Mouse (Mus musculus) CH12.LX (cell line): ENCODE results near the gene Gemin2. TPM values are rescaled to one million over a fixed set of nuclear protein-coding genes. Genes with fewer than 3 reads are reported as not detected.

ENCODE experiments used
- DNase-seq: peaks from one replicate; pipeline ENCODE4 v3.0.0-alpha.2; 2013; ENCODE audit errors: extremely low read depth
- H3K27ac ChIP-seq: 2 replicates; pipeline ENCODE4 v1.5.1; 2012; ENCODE audit warnings: low read depth, mild to moderate bottlenecking, control low read depth, moderate library complexity; ENCODE audit not compliant: insufficient read depth
- H3K27me3 ChIP-seq: replicated peaks from 2 replicates; pipeline ENCODE3; 2012; ENCODE audit warnings: inconsistent platforms
- H3K36me3 ChIP-seq, 2 experiments: replicated peaks in 1 of 2; 2 replicates each; pipeline versions ENCODE3 to v1.6.1; 2012; ENCODE audit warnings: inconsistent platforms in 1 of 2, low read length in 1 of 2, mild to moderate bottlenecking in 1 of 2, mixed read lengths in 1 of 2, moderate library complexity in 1 of 2; ENCODE audit not compliant: control insufficient read depth in 1 of 2, insufficient read depth in 1 of 2
- H3K4me1 ChIP-seq, 2 experiments: 2 replicates each; pipeline ENCODE4 v1.6.1; 2012; ENCODE audit warnings: inconsistent platforms in 1 of 2, moderate library complexity in 1 of 2; ENCODE audit not compliant: insufficient read depth in 2 of 2, control insufficient read depth in 1 of 2
- H3K4me2 ChIP-seq: 2 replicates; pipeline ENCODE4 v1.6.1; 2012; ENCODE audit warnings: low read depth, mild to moderate bottlenecking, control low read depth; ENCODE audit not compliant: poor library complexity, insufficient read depth, severe bottlenecking
- H3K4me3 ChIP-seq, 3 experiments: fragments of 150-350 bp in 1 of 3; sonication (generic) in 1 of 3; replicated peaks in 1 of 3; 2 replicates each; pipeline versions ENCODE3 to v1.5.1; 2011 to 2012; ENCODE audit warnings: low read depth in 2 of 3, low read length in 2 of 3, mild to moderate bottlenecking in 2 of 3, moderate library complexity in 2 of 3, control low read depth in 1 of 3, improper control_type of control experiment in 1 of 3, inconsistent platforms in 1 of 3, mixed read lengths in 1 of 3; ENCODE audit not compliant: poor library complexity in 1 of 3
- H3K79me2 ChIP-seq: replicated peaks from 2 replicates; pipeline ENCODE4 v1.6.1; 2012; ENCODE audit warnings: mild to moderate bottlenecking, moderate library complexity; ENCODE audit not compliant: control insufficient read depth, poor library complexity, insufficient read depth, severe bottlenecking; ENCODE audit errors: extremely low read depth
- H3K9ac ChIP-seq: 2 replicates; pipeline ENCODE4 v1.6.1; 2012; ENCODE audit warnings: low read depth, mild to moderate bottlenecking, control low read depth, moderate library complexity; ENCODE audit not compliant: insufficient read depth
- H3K9me3 ChIP-seq: replicated peaks from 2 replicates; pipeline ENCODE3; 2012; ENCODE audit warnings: low read length, inconsistent platforms, mixed read lengths
- BHLHE40 ChIP-seq: IDR thresholded peaks from 2 replicates; pipeline ENCODE4 v1.6.1; 2011; ENCODE audit warnings: mild to moderate bottlenecking, low read depth, low read length, improper control_type of control experiment
- CHD1 ChIP-seq: IDR thresholded peaks from 2 replicates; pipeline ENCODE4 v1.6.1; 2012; ENCODE audit warnings: low read depth, low read length, improper control_type of control experiment, inconsistent platforms
- CHD2 ChIP-seq: IDR thresholded peaks from 2 replicates; pipeline ENCODE4 v1.6.1; 2011; ENCODE audit warnings: low read length, improper control_type of control experiment
- CTCF ChIP-seq, 2 experiments: IDR thresholded peaks in 1 of 2; conservative IDR thresholded peaks in 1 of 2; 2 replicates each; pipeline ENCODE4 v1.5.1; 2011 to 2012; ENCODE audit warnings: low read depth in 2 of 2, low read length in 2 of 2, improper control_type of control experiment in 1 of 2, inconsistent platforms in 1 of 2, mild to moderate bottlenecking in 1 of 2, moderate library complexity in 1 of 2
- ELF1 ChIP-seq: IDR thresholded peaks from 2 replicates; pipeline ENCODE4 v1.6.1; 2014; ENCODE audit warnings: low read depth, mild to moderate bottlenecking, inconsistent platforms, low read length, improper control_type of control experiment
- EP300 ChIP-seq: IDR thresholded peaks from 2 replicates; pipeline ENCODE4 v1.6.1; 2011; ENCODE audit warnings: low read length, improper control_type of control experiment
- ETS1 ChIP-seq: conservative IDR thresholded peaks from 2 replicates; pipeline ENCODE4 v1.6.1; 2012; ENCODE audit warnings: low read depth, mild to moderate bottlenecking, inconsistent platforms, low read length, improper control_type of control experiment, moderate library complexity
- GABPA ChIP-seq: IDR thresholded peaks from 2 replicates; pipeline ENCODE4 v1.6.1; 2012; ENCODE audit warnings: low read depth, low read length, improper control_type of control experiment, inconsistent platforms; ENCODE audit not compliant: insufficient replicate concordance
- IRF4 ChIP-seq: IDR thresholded peaks from 2 replicates; pipeline ENCODE4 v1.6.1; 2014; ENCODE audit warnings: low read depth, mild to moderate bottlenecking, inconsistent platforms, low read length, improper control_type of control experiment
- JUN ChIP-seq: IDR thresholded peaks from 2 replicates; pipeline ENCODE4 v1.6.1; 2011; ENCODE audit warnings: low read depth, mild to moderate bottlenecking, low read length, improper control_type of control experiment, moderate library complexity; ENCODE audit not compliant: insufficient read depth
- JUND ChIP-seq: conservative IDR thresholded peaks from 2 replicates; pipeline ENCODE4 v1.6.1; 2011; ENCODE audit warnings: low read depth, low read length, improper control_type of control experiment
- MAFK ChIP-seq: IDR thresholded peaks from 2 replicates; pipeline ENCODE4 v1.6.1; 2011; ENCODE audit warnings: low read length, improper control_type of control experiment; ENCODE audit not compliant: insufficient replicate concordance
- MAX ChIP-seq: IDR thresholded peaks from 2 replicates; pipeline ENCODE4 v1.6.1; 2011; ENCODE audit warnings: low read length, improper control_type of control experiment
- MXI1 ChIP-seq: IDR thresholded peaks from 2 replicates; pipeline ENCODE4 v1.6.1; 2011; ENCODE audit warnings: mild to moderate bottlenecking, low read depth, low read length, improper control_type of control experiment
- MYC ChIP-seq: IDR thresholded peaks from 2 replicates; pipeline ENCODE4 v1.6.1; 2011; ENCODE audit warnings: low read depth, mild to moderate bottlenecking, improper control_type of control experiment, low read length
- PAX5 ChIP-seq: IDR thresholded peaks from 2 replicates; pipeline ENCODE4 v1.6.1; 2012; ENCODE audit warnings: low read length, inconsistent platforms, mixed read lengths
- POLR2A ChIP-seq: IDR thresholded peaks from 2 replicates; pipeline ENCODE4 v1.6.1; 2011; ENCODE audit warnings: low read depth, mild to moderate bottlenecking, improper control_type of control experiment, low read length
- POLR2AphosphoS2 ChIP-seq: IDR thresholded peaks from 2 replicates; pipeline ENCODE4 v1.6.1; 2011; ENCODE audit warnings: low read depth, low read length, improper control_type of control experiment
- RAD21 ChIP-seq: IDR thresholded peaks from 2 replicates; pipeline ENCODE4 v1.6.1; 2011; ENCODE audit warnings: low read depth, mild to moderate bottlenecking, low read length, improper control_type of control experiment, moderate library complexity
- RCOR1 ChIP-seq: conservative IDR thresholded peaks from 2 replicates; pipeline ENCODE4 v1.6.1; 2012; ENCODE audit warnings: low read depth, mild to moderate bottlenecking, inconsistent platforms, low read length, improper control_type of control experiment
- USF1 ChIP-seq: IDR thresholded peaks from 2 replicates; pipeline ENCODE4 v1.6.1; 2014; ENCODE audit warnings: low read depth, mild to moderate bottlenecking, inconsistent platforms, low read length, improper control_type of control experiment
- USF2 ChIP-seq: conservative IDR thresholded peaks from 2 replicates; pipeline ENCODE4 v1.6.1; 2011; ENCODE audit warnings: low read depth, low read length, improper control_type of control experiment
- ZC3H11A ChIP-seq: IDR thresholded peaks from 2 replicates; pipeline ENCODE4 v1.6.1; 2012; ENCODE audit warnings: low read depth, mild to moderate bottlenecking, inconsistent platforms, low read length, improper control_type of control experiment
- ZNF384 ChIP-seq: IDR thresholded peaks from 2 replicates; pipeline ENCODE4 v1.6.1; 2012; ENCODE audit warnings: low read depth, low read length, improper control_type of control experiment, inconsistent platforms
- dilution Hi-C: fragments of 300-500 bp; cut with MboI; formaldehyde crosslinking; loops from 2 replicates; pipeline ENCODE4 v1.14.3; 2020; ENCODE audit warnings: low sequenced_read_pairs; ENCODE audit not compliant: extremely low pct_unique_long_range_greater_than_20kb, extremely low pct_ligation_motif_present
- in situ Hi-C: fragments of 300-500 bp; cut with MboI; formaldehyde crosslinking; loops from 3 replicates; pipeline ENCODE4 v1.14.3; 2019; ENCODE audit warnings: low sequenced_read_pairs, low pct_ligation_motif_present, low pct_unique_long_range_greater_than_20kb, mixed read lengths
- polyA plus RNA-seq: library from polyadenylated mRNA; unstranded; fragments of >175 nt; gene quantifications from 2 replicates; pipeline ENCODE4 v1.2.1, GENCODE M21; 2012; ENCODE audit warnings: low read depth; ENCODE audit not compliant: insufficient read length
- total RNA-seq, 2 experiments: library from RNA; depleted of rRNA; stranded (reverse); fragments of 300-350 nt in 1 of 2; fragments of >200 nt in 1 of 2; gene quantifications; 2 replicates each; pipeline ENCODE4 v1.2.3; 2012 to 2014

Gene Gemin2
- total and polyA plus RNA-seq, 3 experiments, result 19.6 to 36.7 (median 23.8) TPM

DNA sequence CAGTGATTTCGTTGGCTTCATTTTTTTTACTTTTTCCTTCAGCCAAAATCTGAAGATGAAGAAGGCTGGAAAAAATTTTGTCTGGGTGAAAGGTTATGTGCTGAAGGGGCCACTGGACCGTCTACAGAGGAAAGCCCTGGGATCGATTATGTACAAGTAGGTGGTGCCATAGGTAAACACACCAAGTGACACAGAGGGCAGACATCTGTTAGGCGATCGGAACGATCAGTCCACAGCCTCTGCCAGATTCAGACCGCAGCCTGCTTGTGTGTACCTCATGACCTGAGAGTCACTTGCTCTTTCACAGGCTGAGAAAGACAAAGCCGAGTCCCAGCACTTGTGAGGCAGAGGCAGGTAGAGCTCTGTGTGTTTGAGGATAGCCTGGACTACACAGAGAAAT lies 4.8 kb downstream of the Gemin2 start:
- H3K4me1 ChIP-seq, result peaks cover 0 to 6% of the 10 kb centered on the region in 2 experiments; a peak in 2 of 4 replicates
- dilution Hi-C loops, result no loop called here
- no peaks in the 10 kb centered on the region for H3K27me3 ChIP-seq
- peaks cover 25 to 64% of the 10 kb centered on the region in 2 experiments for H3K36me3 ChIP-seq
- no peak overlapping the region for H3K27ac ChIP-seq
- H3K4me2 ChIP-seq, result no peak overlapping the region
- no peak for DNase-seq
- peaks cover 12% of the 10 kb centered on the region; the same call in 1 of the 2 replicates for H3K79me2 ChIP-seq
- no peaks in the 10 kb centered on the region for H3K9me3 ChIP-seq
- TF ChIP-seq POLR2AphosphoS2, result no peak
- TF ChIP-seq BHLHE40, result no peak
- no peak for TF ChIP-seq ZNF384
- TF ChIP-seq JUND, result no peak
- no peak for TF ChIP-seq IRF4
- TF ChIP-seq RAD21, result no peak
- TF ChIP-seq MAFK, result no peak
- no peak for TF ChIP-seq GABPA
- TF ChIP-seq CTCF (conservative IDR thresholded peaks at IDR 0.05 in 1 of 2, IDR thresholded peaks at IDR 0.05 in 1 of 2; ENCODE audit: low read depth in 2 of 2, low read length in 2 of 2), result no peak
- TF ChIP-seq CHD1, result no peak
- TF ChIP-seq USF1, result no peak
- TF ChIP-seq POLR2A, result no peak
- no peak for TF ChIP-seq JUN
- no peak overlapping the region for H3K4me3 ChIP-seq
- in situ Hi-C loops, result no loop called here
- no peak overlapping the region for H3K9ac ChIP-seq

DNA sequence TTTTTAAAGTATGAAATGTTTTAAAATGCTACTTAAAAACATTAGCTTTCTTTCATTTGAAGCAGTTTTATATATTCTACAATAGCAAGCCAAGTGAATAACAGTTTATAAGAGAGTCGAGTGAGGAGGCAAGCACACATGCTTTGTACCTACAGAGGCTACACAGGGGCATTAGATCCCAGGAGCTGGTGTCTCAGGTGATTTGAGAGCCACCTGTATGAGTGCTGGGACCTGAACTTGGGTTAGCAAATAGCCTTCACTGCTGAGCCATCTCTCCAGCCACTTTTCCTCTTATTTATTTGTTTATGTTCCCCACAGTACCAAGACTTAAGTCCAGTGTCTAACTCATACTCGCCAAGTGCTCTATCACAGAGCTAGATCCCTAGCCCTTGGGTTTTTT lies 6.7 kb downstream of the Gemin2 start:
- Histone ChIP-seq H3K36me3 (peaks cover 31 to 78% of the 10 kb centered on the region in 2 experiments), H3K4me2 (no peak overlapping the region), H3K27me3 (no peaks in the 10 kb centered on the region), H3K4me3 (no peak overlapping the region), H3K4me1 (peaks cover 0 to 1% of the 10 kb centered on the region in 2 experiments; a peak in 2 of 4 replicates), H3K9ac (no peak overlapping the region), H3K9me3 (no peaks in the 10 kb centered on the region), H3K79me2 (peaks cover 3% of the 10 kb centered on the region; the same call in 1 of the 2 replicates), H3K27ac (no peak overlapping the region)
- no peak for DNase-seq
- in situ Hi-C loops, result no loop called here
- TF ChIP-seq RCOR1, result no peak
- TF ChIP-seq GABPA, result no peak
- no peak for TF ChIP-seq MXI1
- TF ChIP-seq EP300, result no peak
- no peak for TF ChIP-seq MYC
- TF ChIP-seq JUND, result no peak
- no peak for TF ChIP-seq ELF1
- TF ChIP-seq MAFK, result no peak
- no peak for TF ChIP-seq MAX
- no peak for TF ChIP-seq POLR2AphosphoS2
- no peak for TF ChIP-seq USF2
- TF ChIP-seq ZC3H11A, result no peak
- TF ChIP-seq RAD21, result no peak
- no peak for TF ChIP-seq CHD2
- TF ChIP-seq ETS1, result no peak
- TF ChIP-seq PAX5, result no peak
- dilution Hi-C loops, result no loop called here
